Mouse (Mus musculus): ENCODE data around the gene Dock6. TPM values are rescaled to one million over a fixed set of nuclear protein-coding genes. Genes with fewer than 3 reads are reported as not detected.
"Not testable (repeated sequence)": the region's sequence is repeated elsewhere in the genome, so short reads cannot be mapped to it uniquely, and the experiment has no call there.

Gene Dock6
- total RNA-seq (2021) = 10 to 100 TPM; 15.7 to 16.3 TPM

- DNase-seq (ENCODE audit: low spot score in 2 of 2) = peak; percentile 62 to 74
- intact Hi-C loops (cut with DNase I) = no loop called here
Observed at GRCm38 (mm10) chr9:21852128-21853091, at the start of gene Dock6. Dock6 (minus strand) TSS chr9:21852635.

DNA sequence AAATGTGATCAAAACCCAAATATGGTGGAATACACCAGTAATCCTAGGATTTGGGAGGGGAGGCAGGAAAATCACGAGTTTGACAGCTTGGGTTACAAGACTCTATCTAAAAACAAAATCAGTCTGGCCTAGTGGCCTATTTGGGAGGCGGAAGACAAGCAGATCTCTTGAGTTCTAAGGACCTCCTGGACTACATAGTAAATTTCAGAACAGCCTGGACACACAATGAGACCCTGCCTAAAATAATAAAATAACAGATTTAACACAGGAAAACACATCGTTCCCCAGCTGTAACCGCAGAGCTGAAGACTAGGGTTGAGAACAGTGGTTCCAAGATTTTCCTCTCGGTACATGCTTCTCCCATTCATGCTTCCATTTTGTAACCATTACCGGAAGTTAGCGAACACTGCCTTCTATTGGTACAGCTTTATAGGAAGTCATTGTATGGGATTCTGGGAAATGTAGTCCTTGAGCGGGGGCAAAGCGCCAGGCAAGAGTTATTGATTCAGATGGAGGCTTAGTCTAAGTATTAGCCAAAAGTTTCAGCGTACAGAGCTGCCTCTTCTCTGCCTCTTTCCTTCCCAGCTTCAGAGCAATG lies 48.9 kb upstream of the Dock6 start:
- intact Hi-C loops (cut with DNase I) = no loop called here
- peak; percentile 63 to 81 for DNase-seq (ENCODE audit: low spot score in 2 of 2)

- DNase-seq (ENCODE audit: low spot score in 2 of 2) = no peak
- intact Hi-C loops (cut with DNase I) = no loop called here
Observed at GRCm38 (mm10) chr9:21889229-21889628, 36.8 kb upstream of the Dock6 start.

DNA sequence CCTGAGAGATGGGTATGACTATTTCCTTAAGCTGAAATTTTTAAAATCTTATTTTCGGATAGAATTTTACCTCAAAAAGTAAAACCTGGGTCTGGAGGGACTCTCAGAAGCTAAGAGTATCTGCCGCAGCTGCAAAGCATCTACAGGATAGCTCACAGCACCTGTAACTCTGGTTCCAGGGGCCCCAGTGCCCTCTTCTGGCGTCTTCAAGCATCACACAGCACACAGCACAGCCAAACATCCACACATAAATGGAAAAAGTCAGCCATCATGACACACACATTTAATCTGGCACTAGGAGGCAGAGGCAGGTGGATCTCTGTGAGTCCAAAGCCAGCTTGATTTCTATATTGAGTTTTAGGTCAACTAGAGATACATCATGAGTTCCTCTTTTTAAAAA lies 24.2 kb upstream of the Dock6 start:
- DNase-seq (ENCODE audit: low spot score in 2 of 2) = no peak
- intact Hi-C loops (cut with DNase I) = loop anchor here (10.0 kb wide), 1 partner anchor 182 kb away; no protein-coding TSS in a partner anchor

DNA sequence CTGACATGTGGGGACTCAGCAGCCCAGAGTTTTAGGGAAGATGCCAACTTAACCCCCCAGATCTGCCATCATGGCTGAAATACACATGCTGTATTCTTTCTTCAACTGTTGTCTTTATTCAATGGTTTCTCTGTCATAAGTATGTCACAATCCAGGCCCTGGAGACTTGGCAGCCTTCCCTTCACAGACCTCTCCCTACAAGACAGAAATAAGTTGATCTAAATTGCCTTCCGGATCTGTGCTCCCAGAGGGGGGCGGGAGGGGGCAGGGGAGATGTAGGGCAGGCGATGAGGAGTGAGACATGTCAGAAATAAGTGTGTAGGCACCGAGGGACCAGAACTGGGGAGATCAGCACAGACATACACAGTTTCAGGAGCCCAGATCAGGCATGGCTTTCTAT lies 19.8 kb upstream of the Dock6 start:
- intact Hi-C loops (cut with DNase I) = loop anchor here (10.0 kb wide), 1 partner anchor 177 kb away; no protein-coding TSS in a partner anchor

GRCm38 (mm10) chr9:21870879-21871524 lies 18.6 kb upstream of the Dock6 start:
- intact Hi-C loops (cut with DNase I) = loop anchor here (2.0 to 10.0 kb wide), 3 partner anchors 30 to 268 kb away; no protein-coding TSS in a partner anchor
- peak; percentile 45 to 55 for DNase-seq (ENCODE audit: low spot score in 2 of 2)

More for the DNA sequence above, 19.8 kb upstream of the Dock6 start:
- DNase-seq (ENCODE audit: low spot score in 2 of 2) = no peak

DNA sequence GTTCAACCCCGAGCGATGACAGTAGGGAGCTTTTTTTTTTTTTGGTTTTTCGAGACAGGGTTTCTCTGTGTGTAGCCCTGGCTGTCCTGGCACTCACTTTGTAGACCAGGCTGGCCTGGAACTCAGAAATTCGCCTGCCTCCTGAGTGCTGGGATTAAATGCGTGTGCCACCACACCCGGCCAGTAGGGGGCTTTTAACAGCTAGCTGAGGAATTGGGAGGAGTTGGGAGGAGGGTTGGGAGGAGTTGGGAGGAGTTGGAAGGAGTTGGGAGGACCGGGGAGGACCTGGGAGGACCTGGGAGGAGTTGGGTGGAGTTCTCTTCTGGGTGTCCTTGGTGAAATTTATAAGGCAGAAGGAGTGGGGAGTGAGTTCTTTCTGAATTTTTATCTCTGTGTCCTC lies 16.9 kb upstream of the Dock6 start:
- peak; percentile 17 to 44 for DNase-seq (ENCODE audit: low spot score in 2 of 2)
- intact Hi-C loops (cut with DNase I) = not testable (repeated sequence)

DNA sequence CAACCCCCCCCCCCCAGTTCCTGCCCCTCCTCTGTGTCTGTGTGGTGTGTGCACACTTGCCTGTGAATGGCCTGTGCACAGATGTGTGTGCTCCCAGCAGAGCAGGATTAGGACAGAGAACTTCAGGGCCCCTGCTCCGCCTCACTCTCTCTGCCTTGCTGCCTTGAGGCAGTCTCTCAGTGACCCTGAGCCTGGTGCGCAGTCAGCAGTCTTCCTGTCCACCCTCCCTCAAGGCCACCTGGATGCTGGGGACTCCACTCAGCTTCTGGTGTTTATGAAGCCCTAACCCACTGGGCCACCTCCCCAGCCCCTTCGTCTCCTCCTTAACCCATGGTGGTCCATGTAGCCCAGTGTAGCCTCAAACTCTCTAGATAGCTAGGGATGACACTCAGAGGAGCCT lies 15.3 kb upstream of the Dock6 start:
- intact Hi-C loops (cut with DNase I) = no loop called here

DNA sequence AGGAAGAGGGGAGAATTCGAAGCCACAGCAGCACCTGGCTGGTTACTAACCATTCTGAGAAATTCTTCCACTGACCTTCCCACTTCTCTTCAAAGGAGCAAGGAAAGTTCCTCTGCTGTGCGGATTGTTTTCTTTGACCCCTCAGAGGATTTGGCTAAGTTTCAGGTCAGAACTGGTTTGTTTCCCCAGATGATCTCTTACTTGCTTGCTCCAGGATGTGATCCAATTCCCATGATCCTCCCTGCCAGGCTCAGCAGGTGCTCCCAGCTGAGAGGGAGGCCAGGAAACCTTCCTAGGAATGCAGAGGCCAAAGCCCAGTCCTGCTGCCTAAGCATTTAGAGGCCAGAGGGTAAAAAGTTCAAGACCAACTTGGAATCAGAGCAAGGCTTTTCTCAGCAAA lies 14.2 kb upstream of the Dock6 start:
- DNase-seq (ENCODE audit: low spot score in 2 of 2) = peak in 1 of 2 experiments; percentile 27
- intact Hi-C loops (cut with DNase I) = no loop called here

More for the DNA sequence above, 15.3 kb upstream of the Dock6 start:
- DNase-seq (ENCODE audit: low spot score in 2 of 2) = no peak

GRCm38 (mm10) chr9:21865673-21866398 lies 13.4 kb upstream of the Dock6 start:
- DNase-seq (ENCODE audit: low spot score in 2 of 2) = no peak
- intact Hi-C loops (cut with DNase I) = no loop called here

- DNase-seq (ENCODE audit: low spot score in 2 of 2) = no peak
- intact Hi-C loops (cut with DNase I) = no loop called here
Observed at GRCm38 (mm10) chr9:21862181-21862580, 9.7 kb upstream of the Dock6 start.

DNA sequence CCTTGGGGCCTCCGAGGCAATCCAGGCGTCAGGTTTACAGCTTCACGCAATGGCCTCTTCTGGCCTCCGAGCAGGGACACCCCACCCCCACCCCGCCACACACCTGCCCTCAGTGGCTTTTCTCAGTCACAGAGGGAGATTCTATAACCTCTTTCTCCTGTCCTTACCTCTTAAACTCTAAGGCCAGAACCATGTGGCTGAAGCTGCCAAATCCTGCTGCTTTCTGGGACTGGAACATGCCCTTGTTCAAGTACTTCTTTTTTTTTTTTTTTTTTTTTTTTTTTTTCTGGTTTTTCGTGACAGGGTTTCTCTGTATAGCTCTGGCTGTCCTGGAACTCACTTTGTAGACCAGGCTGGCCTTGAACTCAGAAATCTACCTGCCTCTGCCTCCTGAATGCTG lies 7.9 kb upstream of the Dock6 start:
- intact Hi-C loops (cut with DNase I); DNase-seq (ENCODE audit: low spot score in 2 of 2): not testable (repeated sequence)

- intact Hi-C loops (cut with DNase I) = no loop called here
- no peak for DNase-seq (ENCODE audit: low spot score in 2 of 2)
Observed at GRCm38 (mm10) chr9:21859606-21860005, 7.2 kb upstream of the Dock6 start.

GRCm38 (mm10) chr9:21858084-21858483 lies 5.6 kb upstream of the Dock6 start:
- no peak for DNase-seq (ENCODE audit: low spot score in 2 of 2)
- intact Hi-C loops (cut with DNase I) = no loop called here

DNA sequence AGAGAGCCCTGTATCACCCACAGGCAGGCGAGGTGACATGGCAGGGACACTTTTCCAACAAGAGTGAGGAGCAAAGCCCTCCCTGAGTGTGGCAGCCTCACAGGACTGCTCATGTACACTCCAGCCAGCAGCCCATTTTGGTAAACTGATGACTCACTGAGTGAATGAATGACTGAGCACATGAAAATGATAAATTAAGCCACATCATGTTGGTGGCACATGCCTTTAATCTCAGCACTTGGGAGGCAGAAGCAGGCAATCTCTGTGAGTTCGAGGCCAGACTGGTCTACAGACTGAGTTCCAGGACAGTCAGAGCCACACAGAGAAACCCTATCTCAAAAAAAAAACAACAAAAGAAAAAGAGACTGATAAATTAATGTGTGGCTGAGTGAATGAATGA lies 5.1 kb upstream of the Dock6 start:
- intact Hi-C loops (cut with DNase I) = no loop called here
- no peak for DNase-seq (ENCODE audit: low spot score in 2 of 2)

GRCm38 (mm10) chr9:21854894-21855293 lies 2.5 kb upstream of the Dock6 start:
- intact Hi-C loops (cut with DNase I) = no loop called here
- DNase-seq (ENCODE audit: low spot score in 2 of 2) = no peak

GRCm38 (mm10) chr9:21853961-21854360 lies 1.5 kb upstream of the Dock6 start:
- DNase-seq (ENCODE audit: low spot score in 2 of 2) = no peak
- intact Hi-C loops (cut with DNase I) = no loop called here

GRCm38 (mm10) chr9:21851084-21851483 lies 1.4 kb downstream of the Dock6 start:
- DNase-seq (ENCODE audit: low spot score in 2 of 2) = no peak
- intact Hi-C loops (cut with DNase I) = no loop called here
